Mouse (Mus musculus): ENCODE data around the gene Psrc1. TPM values are rescaled to one million over a fixed set of nuclear protein-coding genes. Genes with fewer than 3 reads are reported as not detected.

The Psrc1 gene
- total RNA-seq, 2 experiments from 2014 or later: 2.3 to 3.0 TPM

DNA sequence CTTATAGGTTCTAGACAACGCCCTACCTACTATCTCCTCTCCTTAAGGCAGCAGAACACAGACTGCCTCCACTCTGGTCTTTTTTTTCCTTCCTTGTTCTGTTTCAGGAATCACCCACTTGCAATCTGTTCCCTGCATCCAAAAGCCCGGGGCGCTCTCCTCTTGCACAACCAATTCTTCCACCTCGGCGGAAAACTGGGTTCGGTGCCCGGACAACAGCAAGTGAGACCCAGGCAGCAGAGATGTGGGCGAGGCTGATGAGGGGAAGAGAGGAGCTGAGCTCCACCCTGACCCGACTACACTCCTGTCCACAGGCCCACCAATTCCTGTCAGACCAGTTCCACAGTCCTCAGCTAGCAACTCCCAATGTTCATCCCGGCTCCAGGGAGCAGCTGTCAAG lies 2.5 kb downstream of the Psrc1 start:
- no peak for DNase-seq

DNA sequence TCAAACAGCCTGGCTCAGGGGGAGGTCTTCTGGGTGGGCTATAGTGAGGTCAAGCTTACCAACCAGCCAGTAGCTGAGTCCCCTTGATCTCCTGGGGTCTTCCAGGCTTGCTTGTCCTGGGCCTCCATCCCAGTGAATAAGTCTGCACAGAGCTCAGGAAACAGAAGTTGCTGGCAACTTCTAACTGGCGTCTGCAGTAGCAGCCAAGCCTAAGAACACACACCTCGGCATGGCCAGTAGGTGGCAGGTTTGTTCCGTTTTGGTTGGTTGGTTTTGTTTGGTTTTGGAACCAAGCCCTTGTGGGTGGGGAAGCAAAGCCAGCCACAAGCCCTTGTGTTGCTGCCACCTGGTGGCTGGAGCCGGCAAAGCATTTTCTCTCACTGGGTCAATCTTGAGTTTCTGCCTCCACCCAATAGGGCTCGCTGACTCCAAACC lies 5.5 kb downstream of the Psrc1 start:
- DNase-seq: peak; percentile 97

DNA sequence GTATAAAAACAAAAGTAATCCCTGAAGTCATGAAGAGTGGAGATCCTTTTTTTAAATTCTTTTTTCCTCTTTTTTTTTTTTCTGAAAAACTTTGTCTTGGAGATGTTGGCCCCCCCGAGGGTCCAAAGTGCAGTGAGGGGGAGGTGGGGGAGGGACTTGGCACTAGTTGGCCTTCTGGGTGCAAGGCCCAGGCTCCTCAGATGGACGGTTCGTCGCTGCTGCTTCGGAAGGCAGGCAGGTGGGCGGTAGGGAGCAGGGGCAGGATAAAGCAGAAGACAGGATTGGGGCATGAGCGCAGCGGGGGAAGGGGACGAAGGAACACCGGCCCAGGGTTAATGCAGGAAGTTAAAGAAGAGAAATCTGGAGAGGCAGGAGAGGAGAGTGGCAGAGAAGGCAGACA lies 8.7 kb downstream of the Psrc1 start:
- no peak for DNase-seq

DNA sequence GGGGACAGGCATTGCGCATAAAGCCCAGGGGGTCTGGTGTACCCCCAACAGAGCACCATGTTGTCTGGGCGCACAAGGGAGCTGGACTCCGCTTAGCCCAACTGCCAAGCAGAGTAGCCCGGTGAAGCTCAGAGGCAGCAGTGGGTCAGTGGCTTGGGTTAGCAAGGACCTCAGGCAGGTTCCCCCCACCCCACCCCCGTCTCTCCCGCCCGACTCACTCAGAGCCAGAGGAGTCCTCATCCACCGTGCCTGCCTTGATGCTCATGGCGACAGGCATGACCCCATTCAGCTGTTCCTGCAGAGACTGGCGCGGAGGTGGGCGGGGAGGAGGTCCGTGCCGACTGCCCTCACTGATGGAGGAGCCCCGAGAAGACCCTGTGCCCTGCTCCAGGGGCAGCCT lies 9.2 kb downstream of the Psrc1 start:
- DNase-seq: no peak

DNA sequence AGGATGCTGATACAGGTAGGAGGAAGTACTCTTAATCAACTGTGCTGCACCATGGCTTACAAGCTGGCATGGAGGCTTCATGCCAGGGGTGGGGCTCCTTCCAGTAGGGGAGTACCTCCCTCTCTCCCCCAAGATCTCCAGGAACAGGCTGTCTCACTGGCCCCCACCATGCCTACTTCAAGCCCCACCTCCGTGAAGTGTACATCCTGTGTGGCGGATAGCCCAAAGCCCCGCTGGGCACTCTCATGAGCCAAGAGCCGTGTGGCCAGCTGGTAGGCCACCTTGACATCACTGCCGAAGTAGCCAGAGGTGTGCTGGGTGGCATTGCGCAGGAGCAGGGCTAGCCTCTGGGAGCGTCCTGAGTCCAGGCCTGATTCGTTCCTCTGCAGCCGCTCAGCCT lies 14.6 kb downstream of the Psrc1 start:
- no peak for DNase-seq

DNA sequence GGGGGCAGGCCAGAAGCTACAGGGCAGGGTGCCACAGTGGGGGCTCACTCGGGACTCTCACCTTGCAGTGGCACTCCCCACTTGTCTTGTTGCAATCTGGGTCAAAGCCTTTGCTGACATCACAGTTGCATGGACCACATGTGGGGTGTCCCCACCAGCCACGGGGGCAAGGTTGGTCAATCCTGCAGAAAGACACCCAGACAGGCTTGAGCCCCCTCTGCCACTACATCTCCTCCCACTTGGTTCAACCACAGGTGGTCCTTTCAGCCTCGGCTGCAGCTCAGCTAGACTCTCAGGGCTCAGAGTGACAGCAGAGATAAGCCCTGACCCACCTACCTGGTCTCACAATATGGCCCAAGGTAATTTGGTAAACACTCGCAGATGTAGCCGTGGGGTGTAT lies 16.8 kb downstream of the Psrc1 start:
- DNase-seq: no peak

DNA sequence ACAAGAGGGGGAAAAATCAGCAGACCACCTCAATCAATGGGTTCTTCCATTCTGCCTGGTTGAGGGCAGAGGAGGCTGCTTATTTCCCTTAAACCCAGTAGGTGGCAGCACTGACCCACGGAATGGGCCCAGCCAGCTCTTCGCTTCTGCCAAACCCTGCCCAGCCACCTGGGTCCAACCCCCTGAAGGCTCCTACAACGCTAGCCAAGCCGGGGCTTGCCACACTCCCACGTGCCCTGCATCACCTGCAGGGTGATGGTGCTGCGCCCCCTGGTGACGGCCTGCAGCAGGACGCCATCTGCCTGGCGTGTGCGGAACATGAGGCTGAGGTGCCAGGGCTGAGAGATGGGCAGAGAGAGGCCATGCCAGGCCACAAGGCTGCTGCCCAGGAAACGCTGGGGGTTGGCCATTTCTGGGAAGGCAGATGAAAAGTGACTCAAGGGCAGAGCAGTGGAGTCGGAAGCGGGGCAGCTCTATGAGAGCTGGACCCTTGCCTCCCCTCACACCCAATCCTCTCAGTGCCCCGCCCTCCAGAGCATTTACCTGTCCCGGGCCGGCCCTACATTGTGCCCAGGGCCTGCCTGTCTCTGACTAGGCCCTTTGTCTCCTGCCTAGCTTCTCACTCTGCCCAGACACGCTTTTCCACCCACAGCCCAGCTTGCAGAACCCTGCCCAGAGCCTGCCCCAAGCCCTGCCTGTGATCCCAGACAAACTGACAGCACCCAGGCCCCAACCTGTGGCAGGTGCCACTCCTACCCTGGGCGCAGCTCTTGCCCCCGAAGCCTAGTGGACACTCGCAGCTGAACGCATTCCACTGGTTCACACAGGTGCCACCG lies 18.3 kb downstream of the Psrc1 start:
- DNase-seq: peak; percentile 89

DNA sequence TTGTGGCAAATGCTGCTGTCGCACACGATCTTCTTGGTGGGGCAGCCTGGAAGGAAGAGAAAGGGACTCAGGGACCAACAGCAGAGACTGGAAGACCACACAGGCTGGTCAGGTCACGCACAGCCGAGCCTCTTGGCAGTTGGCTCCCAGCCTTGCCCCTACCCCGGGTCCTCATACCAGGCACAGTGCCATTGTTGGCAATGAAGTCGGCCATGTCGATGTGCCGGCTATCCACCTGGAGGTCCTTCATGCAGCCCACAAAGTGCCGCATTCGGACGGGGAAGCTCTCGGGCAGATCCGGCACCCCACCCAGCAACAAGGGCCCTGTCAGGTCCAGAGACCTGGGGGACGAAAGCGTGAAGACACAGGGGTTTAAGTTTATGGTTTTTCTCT lies 18.9 kb downstream of the Psrc1 start:
- DNase-seq: no peak

DNA sequence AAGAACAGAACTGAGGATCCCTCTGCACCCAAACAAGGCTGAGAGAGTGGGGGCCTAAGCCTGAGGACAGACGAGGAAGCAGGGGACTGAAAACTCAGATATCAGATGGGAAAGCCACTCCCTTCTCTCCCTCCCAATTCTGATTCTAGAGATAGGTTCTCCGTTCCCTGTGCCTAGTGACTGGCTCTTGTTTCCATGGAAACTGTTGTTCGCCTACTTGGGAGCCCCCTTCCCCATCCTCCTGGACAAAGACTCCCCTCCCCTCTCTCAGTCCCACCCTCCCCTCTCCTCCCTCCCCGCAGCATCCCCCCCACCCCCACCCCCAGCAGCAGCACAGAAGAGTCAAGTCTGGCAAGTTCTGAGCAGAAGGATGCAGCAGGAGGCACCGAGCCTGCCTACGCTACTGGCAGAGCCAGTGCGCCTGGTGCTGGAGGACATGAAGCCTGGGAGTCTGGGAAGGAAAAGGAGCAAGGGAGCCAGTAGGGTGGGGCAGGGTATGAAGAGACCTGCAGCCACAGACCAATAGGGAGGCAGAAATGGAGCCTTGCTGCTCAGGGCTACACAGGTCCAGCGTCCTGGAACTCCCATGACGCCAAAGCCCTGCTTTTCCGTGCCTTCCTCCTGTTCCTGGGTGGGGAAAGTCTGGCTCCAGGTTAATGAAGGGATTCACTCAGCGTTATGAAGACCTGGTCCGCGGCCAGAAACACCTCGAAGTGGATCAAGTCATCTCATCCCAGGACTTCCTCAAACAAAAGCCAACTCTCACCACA lies 22.1 kb downstream of the Psrc1 start:
- DNase-seq: no peak

DNA sequence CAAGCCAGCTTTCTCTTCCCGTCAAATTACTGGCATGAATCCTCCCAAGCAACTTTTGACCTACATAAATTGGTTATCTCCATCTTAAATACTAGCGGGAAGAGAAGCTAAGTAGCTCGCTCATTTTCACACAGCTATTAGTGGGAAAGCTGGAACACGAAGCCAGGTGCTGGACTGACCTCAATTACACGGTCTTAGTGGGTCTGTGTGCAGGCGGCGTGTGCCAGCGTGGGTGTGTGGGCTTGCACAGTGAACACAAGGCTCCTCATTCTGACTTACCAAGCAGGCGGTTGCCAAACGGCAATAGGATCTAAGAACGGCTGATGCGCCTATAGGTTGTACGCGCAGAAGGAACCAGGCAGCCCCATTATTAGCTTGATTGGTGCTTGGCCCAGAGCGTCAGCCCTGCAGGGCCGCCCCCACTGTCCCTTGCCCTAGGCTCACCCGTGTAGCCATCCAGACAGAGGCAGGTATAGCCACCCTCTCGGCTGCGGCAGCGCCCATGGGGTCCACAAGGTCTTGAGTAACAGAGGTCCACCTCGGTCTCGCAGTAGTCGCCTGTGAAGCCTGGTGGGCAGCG lies 22.8 kb downstream of the Psrc1 start:
- no peak for DNase-seq

DNA sequence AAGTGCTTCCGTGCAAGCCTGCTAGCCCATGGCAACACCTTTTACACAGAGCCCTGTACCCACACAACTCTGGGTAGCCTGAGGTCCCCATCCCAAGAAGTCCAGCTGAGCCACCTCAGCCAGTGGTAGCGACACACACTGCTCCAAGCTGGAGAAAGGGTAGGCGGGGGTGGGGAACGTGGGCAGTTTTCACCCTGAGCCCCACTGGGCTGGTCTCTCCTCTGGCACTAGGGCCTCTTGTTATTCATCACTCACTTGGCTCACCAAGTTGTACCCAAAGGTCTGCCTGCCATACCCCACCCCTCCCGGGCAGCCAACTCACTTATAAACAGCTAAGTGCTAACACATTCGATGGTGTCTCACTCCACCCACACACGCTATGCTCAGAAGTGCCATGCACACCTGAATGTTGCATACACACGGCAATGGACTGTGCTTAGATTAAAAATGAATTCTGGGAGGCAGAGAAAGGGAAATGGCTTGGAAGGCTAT lies 24.9 kb downstream of the Psrc1 start:
- no peak for DNase-seq

DNA sequence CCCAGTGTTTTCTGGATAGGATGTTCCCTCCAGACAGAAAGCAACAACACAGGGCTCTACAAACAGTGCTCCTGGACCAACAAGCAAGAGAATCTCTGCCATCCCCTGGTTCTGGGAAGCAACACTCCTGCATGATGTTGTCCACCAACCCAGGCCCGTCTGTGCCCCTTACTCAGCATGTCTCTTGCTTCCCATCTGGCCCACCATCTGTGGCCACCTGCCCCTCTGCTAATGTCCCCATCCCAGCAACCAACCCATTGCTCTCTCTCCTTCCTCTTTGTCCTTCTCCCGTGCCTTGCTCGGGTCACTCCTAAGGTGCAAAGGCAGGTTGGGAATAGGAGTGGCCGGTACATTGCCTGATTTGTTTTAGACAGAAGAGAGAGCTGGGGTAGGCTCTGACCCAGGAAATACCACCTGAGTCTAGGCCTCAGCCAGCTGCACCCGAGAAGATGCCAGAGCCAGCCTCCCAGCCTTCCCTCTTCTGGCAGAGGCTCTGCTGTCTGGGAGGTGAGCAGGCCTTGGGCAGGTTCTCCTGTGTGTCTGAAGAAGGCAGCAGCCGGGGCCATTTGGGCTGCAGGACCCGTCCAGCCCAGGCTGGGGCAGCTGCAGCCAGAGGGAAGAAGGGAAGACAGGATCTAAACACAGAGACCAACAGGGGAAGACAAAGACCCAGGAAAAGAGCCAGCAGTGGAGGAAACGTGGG lies 26.2 kb downstream of the Psrc1 start:
- DNase-seq: no peak

DNA sequence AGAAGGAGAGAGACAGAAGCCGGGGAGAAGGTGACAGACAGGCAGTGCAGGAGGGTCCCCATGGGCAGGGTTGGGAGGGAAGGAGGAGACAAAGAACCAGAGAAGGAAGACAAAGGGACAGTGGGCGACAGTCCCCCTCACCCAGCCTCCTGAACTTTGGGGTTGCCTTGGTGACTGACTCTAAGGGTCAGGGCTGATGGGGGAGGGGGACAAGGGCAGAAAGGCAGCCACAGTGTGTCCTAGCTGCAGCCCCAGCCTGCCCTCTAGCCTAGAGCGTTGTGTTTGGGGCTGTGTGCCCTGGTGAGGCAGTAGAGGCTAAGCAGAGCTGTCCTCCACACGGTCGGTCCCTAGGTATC lies 26.7 kb downstream of the Psrc1 start:
- DNase-seq: no peak

DNA sequence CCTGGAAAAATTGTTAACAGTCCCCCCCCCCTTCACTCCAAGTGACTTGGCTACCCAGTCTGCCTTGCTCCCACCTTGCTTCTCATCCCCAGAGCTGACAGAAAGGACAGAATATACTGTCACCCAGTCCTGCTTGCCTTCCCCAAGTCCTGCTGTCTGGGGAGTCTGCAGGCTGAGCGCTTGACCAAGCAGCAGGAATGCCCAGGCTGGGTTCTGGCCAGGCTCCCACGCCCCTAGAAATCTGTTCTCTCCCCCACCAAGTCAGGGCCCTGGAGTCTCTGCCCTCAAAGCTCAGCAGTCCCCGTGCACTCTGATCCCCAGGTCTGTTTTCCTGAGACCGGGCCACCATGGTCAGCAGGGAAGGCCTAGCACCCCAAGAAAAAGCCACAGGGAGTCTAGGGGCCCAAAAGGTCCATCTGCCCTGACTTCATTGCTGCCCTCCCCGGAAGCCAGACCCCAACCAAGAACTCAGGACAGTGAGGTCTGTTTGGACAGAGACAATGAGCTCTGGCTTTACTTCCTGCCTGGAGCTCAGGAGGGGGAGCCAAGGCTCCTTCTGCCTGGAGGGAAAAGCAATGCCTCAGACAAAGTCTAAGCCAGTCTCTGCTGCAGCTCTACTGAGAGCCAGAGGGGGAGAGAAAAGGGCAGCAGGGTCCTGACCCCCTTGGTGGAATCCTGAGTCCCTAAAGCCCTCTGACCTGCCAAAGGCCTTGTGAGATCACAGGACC lies 27.6 kb downstream of the Psrc1 start:
- no peak for DNase-seq

DNA sequence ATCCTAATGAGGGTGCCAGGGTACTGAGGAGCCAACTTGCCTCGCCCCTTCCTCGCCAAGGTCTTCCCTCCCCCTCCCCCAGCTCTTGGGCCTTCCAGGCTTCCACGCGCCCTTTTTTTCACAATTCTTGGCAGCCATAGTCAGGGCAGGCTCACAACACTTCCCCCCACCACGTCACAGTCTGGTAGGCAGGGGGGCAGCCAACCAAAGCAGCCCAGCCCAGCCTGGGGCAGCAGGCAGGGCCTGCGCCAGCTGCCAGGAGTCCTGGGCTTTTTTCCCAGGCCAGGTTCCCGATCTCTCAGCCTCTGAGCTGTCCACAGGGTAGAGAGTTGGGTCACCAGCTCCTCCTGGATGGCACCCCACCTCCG lies 28.1 kb downstream of the Psrc1 start:
- no peak for DNase-seq

DNA sequence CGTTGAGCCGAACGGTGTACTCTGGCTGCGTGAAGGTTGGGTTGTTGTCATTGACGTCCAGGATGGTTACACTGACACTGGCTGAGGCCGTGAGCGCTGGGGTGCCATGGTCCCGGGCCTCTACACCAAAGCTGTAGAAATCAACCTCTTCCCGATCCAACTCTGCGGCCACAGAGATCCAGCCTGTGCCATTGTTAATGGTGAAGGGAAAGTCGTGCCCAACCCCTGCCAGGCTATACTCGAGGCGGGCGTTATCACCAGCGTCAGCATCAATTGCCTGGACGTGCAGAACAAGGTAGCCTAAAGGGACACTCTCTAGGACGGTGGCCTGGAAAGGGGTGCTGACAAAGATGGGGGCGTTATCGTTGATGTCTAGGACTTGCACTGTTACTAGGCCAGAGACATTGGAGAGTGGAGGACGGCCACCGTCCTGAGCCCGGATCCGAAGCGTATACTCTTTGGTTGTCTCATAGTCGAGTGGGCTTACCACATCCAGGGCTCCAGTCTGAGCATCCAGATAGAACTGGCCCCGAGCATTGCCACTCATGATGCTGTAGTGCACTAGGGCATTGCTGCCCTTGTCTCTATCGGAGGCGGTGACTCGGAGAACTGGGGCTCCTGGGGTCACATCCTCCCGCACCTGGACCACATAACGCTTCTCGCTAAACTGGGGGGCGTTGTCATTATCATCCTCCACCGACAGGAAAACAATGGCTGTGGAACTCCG lies 30.2 kb downstream of the Psrc1 start:
- DNase-seq: no peak

DNA sequence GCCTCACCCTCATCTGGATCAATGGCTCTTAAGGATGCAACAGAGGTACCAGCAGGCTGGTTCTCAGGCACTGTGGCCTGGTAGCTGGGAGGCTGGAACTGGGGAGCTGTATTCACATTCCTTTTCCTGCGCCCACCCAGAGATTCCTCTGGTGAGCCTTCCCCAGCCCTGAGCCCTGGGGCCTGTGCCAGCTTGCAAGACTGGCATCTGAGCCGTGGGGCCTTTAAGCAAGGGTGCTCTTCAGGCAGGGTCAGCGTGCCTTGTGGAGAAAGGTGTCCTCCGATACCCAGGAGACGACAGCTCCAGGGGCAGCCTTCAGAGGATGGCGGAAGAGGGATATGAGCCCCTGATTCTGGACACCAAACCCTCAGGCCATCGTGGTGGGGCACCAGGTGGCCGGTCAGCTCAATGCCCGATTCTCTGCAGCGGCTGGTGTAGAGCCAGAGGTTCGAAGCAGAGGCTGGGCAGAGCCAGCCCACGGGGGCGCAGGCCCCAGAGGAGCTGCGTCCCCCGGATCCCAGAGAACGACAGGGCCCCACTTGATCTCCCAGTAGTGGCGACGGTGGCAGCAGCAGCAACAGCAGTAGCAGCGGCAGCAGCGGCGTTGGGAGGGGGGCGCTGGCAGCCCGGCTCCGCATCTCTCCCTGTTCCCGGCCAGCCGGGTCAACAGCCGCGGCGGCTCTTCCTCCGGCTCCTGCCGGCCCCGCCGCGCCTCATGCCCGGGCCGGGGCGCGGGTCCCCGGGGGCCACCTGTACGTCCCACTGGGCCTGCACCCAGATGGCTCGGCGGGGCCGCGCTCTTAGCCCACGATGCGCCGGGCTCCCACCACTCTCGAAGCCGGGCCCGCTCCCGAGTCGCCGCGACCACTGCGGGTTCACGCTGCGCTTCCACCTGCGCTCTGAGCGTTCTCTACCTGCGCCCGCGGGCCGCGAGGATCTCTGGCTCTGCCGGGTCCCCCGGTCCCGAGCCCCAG lies 31.5 kb downstream of the Psrc1 start, which contains the start of gene Celsr2:
TSS of gene Celsr2 (minus strand) at position 696 of the 974 bp plus-strand sequence.
- DNase-seq: no peak

DNA sequence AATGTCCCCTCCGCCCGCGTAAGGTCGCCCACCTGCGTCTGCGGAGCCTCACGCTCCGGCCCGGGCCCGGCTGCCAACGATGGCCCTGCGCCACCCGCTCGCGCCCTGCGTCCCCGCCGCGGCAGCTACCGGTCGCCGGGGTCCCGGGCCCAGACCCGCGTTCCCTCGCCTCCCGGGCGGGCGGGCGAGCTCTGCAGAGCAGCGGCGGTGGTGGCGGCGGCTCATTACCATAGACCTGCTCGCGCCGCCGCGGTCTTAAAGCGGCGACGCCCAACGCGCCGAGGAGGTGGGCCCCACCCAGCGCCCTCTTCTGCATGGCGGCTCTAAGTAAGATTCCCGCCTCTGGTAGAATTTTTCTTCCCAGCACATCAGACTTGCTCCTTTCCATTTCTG lies 32.2 kb downstream of the Psrc1 start:
- peak; percentile 71 for DNase-seq

DNA sequence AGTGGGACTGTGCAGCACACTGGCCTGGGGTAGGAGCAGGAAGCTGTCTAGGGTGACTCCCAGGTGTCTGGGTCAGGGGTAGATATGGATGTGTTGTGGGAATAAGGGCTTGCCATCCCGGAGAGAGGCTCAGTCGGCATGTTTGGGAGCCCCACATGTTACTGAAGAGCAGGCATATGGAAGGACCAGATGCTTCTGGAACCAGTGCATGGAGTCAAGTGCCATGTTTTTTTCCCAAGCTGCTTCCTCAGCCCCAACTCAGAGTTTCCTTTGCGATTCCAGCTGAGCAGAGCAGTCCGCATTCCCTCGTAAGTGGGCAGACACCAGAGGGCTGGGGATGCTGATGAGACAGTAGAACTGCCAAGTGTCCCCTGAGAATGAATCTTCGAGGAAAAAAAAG lies 39.4 kb downstream of the Psrc1 start:
- DNase-seq: no peak
